Mouse (Mus musculus) MEL (cell line): ENCODE results near the gene Rasl11b. TPM values are rescaled to one million over a fixed set of nuclear protein-coding genes. Genes with fewer than 3 reads are reported as not detected.

ENCODE experiments used
- DNase-seq: peaks from one replicate; pipeline ENCODE4 v3.0.0; 2011; ENCODE audit warnings: low read depth, low spot score
- H3K27ac ChIP-seq: 2 replicates; pipeline ENCODE4 v1.5.1; 2012; ENCODE audit warnings: low read depth, mild to moderate bottlenecking, control low read depth, low read length, moderate library complexity; ENCODE audit not compliant: control insufficient read depth
- H3K27me3 ChIP-seq, 2 experiments: fragments of 150-350 bp in 1 of 2; sonication (generic) in 1 of 2; 2 replicates each; pipeline ENCODE4 v1.6.1; 2012; ENCODE audit warnings: low read length in 2 of 2, mild to moderate bottlenecking in 2 of 2, improper control_type of control experiment in 1 of 2, moderate library complexity in 1 of 2; ENCODE audit not compliant: insufficient read depth in 2 of 2, control insufficient read depth in 1 of 2
- H3K36me3 ChIP-seq, 2 experiments: 2 replicates each; pipeline ENCODE4 v1.6.1; 2012 to 2014; ENCODE audit warnings: low read length in 2 of 2, improper control_type of control experiment in 1 of 2, inconsistent platforms in 1 of 2, mild to moderate bottlenecking in 1 of 2; ENCODE audit not compliant: insufficient read depth in 2 of 2, control insufficient read depth in 1 of 2
- H3K4me1 ChIP-seq, 2 experiments: fragments of 150-350 bp in 1 of 2; sonication (generic) in 1 of 2; 2 replicates each; pipeline ENCODE4 v1.6.1; 2012; ENCODE audit warnings: low read length in 2 of 2, improper control_type of control experiment in 1 of 2, mild to moderate bottlenecking in 1 of 2; ENCODE audit not compliant: insufficient read depth in 2 of 2, control insufficient read depth in 1 of 2
- H3K4me3 ChIP-seq, 2 experiments: fragments of 150-350 bp in 1 of 2; sonication (generic) in 1 of 2; 2 replicates each; pipeline ENCODE4 v1.5.1; 2012; ENCODE audit warnings: low read depth in 2 of 2, low read length in 2 of 2, mild to moderate bottlenecking in 2 of 2, moderate library complexity in 2 of 2, control low read depth in 1 of 2, improper control_type of control experiment in 1 of 2; ENCODE audit not compliant: control insufficient read depth in 1 of 2, insufficient read depth in 1 of 2
- H3K79me2 ChIP-seq: 2 replicates; pipeline ENCODE4 v1.6.1; 2012; ENCODE audit warnings: mild to moderate bottlenecking, low read length, moderate library complexity; ENCODE audit not compliant: control insufficient read depth, poor library complexity, insufficient read depth
- H3K9ac ChIP-seq: 2 replicates; pipeline ENCODE4 v1.6.1; 2012; ENCODE audit warnings: low read depth, mild to moderate bottlenecking, control low read depth, low read length, moderate library complexity; ENCODE audit not compliant: control insufficient read depth, poor library complexity, severe bottlenecking
- H3K9me3 ChIP-seq: fragments of 150-350 bp; sonication (generic); replicated peaks from 2 replicates; pipeline ENCODE4 v1.6.1; 2012; ENCODE audit warnings: mild to moderate bottlenecking, low read length, improper control_type of control experiment, moderate library complexity; ENCODE audit not compliant: insufficient read depth
- CHD2 ChIP-seq: IDR thresholded peaks from 2 replicates; pipeline ENCODE4 v1.6.1; 2011; ENCODE audit warnings: low read length, improper control_type of control experiment
- EP300 ChIP-seq, 2 experiments: IDR thresholded peaks; 2 replicates each; pipeline ENCODE4 v1.6.1; 2011; ENCODE audit warnings: improper control_type of control experiment in 2 of 2, low read length in 2 of 2, low read depth in 1 of 2, mild to moderate bottlenecking in 1 of 2
- ETS1 ChIP-seq: IDR thresholded peaks from 2 replicates; pipeline ENCODE4 v1.6.1; 2012; ENCODE audit warnings: low read depth, mild to moderate bottlenecking, inconsistent platforms, low read length, improper control_type of control experiment, moderate library complexity
- GABPA ChIP-seq: IDR thresholded peaks from 2 replicates; pipeline ENCODE4 v1.6.1; 2012; ENCODE audit warnings: low read depth, mild to moderate bottlenecking, inconsistent platforms, low read length, improper control_type of control experiment, moderate library complexity
- KAT2A ChIP-seq: conservative IDR thresholded peaks from 2 replicates; pipeline ENCODE4 v1.6.1; 2012; ENCODE audit warnings: low read depth, low read length, improper control_type of control experiment, inconsistent platforms
- MAFK ChIP-seq: IDR thresholded peaks from 2 replicates; pipeline ENCODE4 v1.6.1; 2011; ENCODE audit warnings: low read depth, mild to moderate bottlenecking, low read length, improper control_type of control experiment, borderline replicate concordance
- MAX ChIP-seq: IDR thresholded peaks from 2 replicates; pipeline ENCODE4 v1.6.1; 2011; ENCODE audit warnings: low read length, improper control_type of control experiment
- MAZ ChIP-seq: IDR thresholded peaks from 2 replicates; pipeline ENCODE4 v1.6.1; 2012; ENCODE audit warnings: low read depth, mild to moderate bottlenecking, inconsistent platforms, low read length, improper control_type of control experiment
- MEF2A ChIP-seq: IDR thresholded peaks from 2 replicates; pipeline ENCODE4 v1.6.1; 2014; ENCODE audit warnings: low read depth, mild to moderate bottlenecking, inconsistent platforms, low read length, improper control_type of control experiment; ENCODE audit not compliant: poor library complexity, insufficient replicate concordance, severe bottlenecking; ENCODE audit errors: extremely low read depth
- MXI1 ChIP-seq: IDR thresholded peaks from 2 replicates; pipeline ENCODE4 v1.6.1; 2011; ENCODE audit warnings: mild to moderate bottlenecking, low read depth, low read length, improper control_type of control experiment
- MYB ChIP-seq: IDR thresholded peaks from 2 replicates; pipeline ENCODE4 v1.6.1; 2011; ENCODE audit warnings: mild to moderate bottlenecking, low read depth, low read length, improper control_type of control experiment
- NELFE ChIP-seq: IDR thresholded peaks from 2 replicates; pipeline ENCODE4 v1.6.1; 2011; ENCODE audit warnings: low read depth, low read length, improper control_type of control experiment
- NRF1 ChIP-seq: IDR thresholded peaks from 2 replicates; pipeline ENCODE4 v1.6.1; 2014; ENCODE audit warnings: low read depth, mild to moderate bottlenecking, inconsistent platforms, low read length, improper control_type of control experiment, moderate library complexity; ENCODE audit not compliant: poor library complexity, insufficient read depth, severe bottlenecking
- POLR2AphosphoS2 ChIP-seq: IDR thresholded peaks from 2 replicates; pipeline ENCODE4 v1.6.1; 2011; ENCODE audit warnings: low read length, improper control_type of control experiment
- RAD21 ChIP-seq: IDR thresholded peaks from 2 replicates; pipeline ENCODE4 v1.6.1; 2011; ENCODE audit warnings: mild to moderate bottlenecking, low read depth, low read length, improper control_type of control experiment
- SMC3 ChIP-seq: IDR thresholded peaks from 2 replicates; pipeline ENCODE4 v1.6.1; 2011; ENCODE audit warnings: low read depth, low read length, improper control_type of control experiment
- TAL1 ChIP-seq: IDR thresholded peaks from 2 replicates; pipeline ENCODE4 v1.6.1; 2012; ENCODE audit warnings: mild to moderate bottlenecking, inconsistent platforms, low read length, moderate library complexity, mixed read lengths
- TBP ChIP-seq: IDR thresholded peaks from 2 replicates; pipeline ENCODE4 v1.8.0; 2011; ENCODE audit warnings: low read depth, low read length, improper control_type of control experiment
- USF1 ChIP-seq: IDR thresholded peaks from 2 replicates; pipeline ENCODE4 v1.6.1; 2014; ENCODE audit warnings: low read depth, mild to moderate bottlenecking, inconsistent platforms, low read length, improper control_type of control experiment, moderate library complexity
- USF2 ChIP-seq, 2 experiments: IDR thresholded peaks; 2 replicates each; pipeline ENCODE4 v1.6.1; 2011 to 2012; ENCODE audit warnings: improper control_type of control experiment in 2 of 2, low read length in 2 of 2, borderline replicate concordance in 1 of 2, inconsistent platforms in 1 of 2, low read depth in 1 of 2, mild to moderate bottlenecking in 1 of 2; ENCODE audit not compliant: insufficient read depth in 1 of 2
- ZC3H11A ChIP-seq: IDR thresholded peaks from 2 replicates; pipeline ENCODE4 v1.6.1; 2012; ENCODE audit warnings: low read depth, mild to moderate bottlenecking, inconsistent platforms, low read length, improper control_type of control experiment
- ZKSCAN1 ChIP-seq: IDR thresholded peaks from 2 replicates; pipeline ENCODE4 v1.6.1; 2012; ENCODE audit warnings: low read depth, mild to moderate bottlenecking, inconsistent platforms, low read length, improper control_type of control experiment, moderate library complexity
- ZMIZ1 ChIP-seq: IDR thresholded peaks from 2 replicates; pipeline ENCODE4 v1.6.1; 2012; ENCODE audit warnings: low read depth, mild to moderate bottlenecking, inconsistent platforms, low read length, improper control_type of control experiment, moderate library complexity
- polyA plus RNA-seq, 2 experiments: library from polyadenylated mRNA; stranded (reverse) in 1 of 2; unstranded in 1 of 2; fragments of >175 nt in 1 of 2; fragments of >200 nt in 1 of 2; gene quantifications; 2 replicates each; pipeline versions ENCODE4 v1.2.1 to v1.2.4; 2012; ENCODE audit warnings: low replicate concordance in 2 of 2, low read depth in 1 of 2; ENCODE audit not compliant: insufficient read length in 2 of 2, insufficient read depth in 1 of 2, missing spikeins in 1 of 2
- total RNA-seq: library from RNA; depleted of rRNA; stranded (reverse); fragments of 300-350 nt; gene quantifications from 2 replicates; pipeline ENCODE4 v1.2.3, GENCODE M21; 2012

Gene Rasl11b
- total and polyA plus RNA-seq, 3 experiments = 0.15 to 0.54 TPM; not detected in 1

DNA sequence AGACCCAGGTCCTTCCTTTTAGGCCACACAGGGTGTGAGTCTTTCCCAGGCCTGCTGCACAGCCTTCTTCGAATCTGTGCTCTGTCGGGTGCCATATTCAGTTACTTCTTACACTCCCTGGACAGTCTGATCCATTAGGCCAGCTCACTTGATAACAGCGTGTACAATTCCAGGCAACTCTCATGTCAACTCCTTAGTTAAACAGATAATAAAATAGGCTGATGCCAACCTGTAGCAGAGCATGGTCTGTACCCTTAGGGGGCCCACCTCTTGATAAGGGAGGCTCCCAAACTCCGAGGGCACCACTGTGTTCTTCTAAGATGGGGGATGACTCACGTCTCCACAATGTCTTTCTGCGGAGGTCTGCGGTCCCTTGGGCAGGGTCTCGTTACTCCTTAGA is 45.2 kb downstream of the Rasl11b start:
- DNase-seq = no peak
- no peaks in the 10 kb centered on the region for H3K27me3 ChIP-seq
- H3K9ac ChIP-seq = no peak overlapping the region
- H3K36me3 ChIP-seq = no peaks in the 10 kb centered on the region
- H3K9me3 ChIP-seq = no peaks in the 10 kb centered on the region
- no peaks in the 10 kb centered on the region for H3K4me1 ChIP-seq
- H3K79me2 ChIP-seq = no peaks in the 10 kb centered on the region
- no peak overlapping the region for H3K27ac ChIP-seq
- no peak overlapping the region for H3K4me3 ChIP-seq
- TF ChIP-seq ZC3H11A (no peak), TBP (no peak), ZKSCAN1 (no peak)

- no peak for DNase-seq
- TF ChIP-seq MEF2A (no peak), ETS1 (no peak), EP300 (IDR thresholded peaks at IDR 0.05; ENCODE audit: low read depth in 1 of 2, low read length in 2 of 2) (no peak), NELFE (no peak), MYB (no peak), CHD2 (no peak), USF2 (IDR thresholded peaks at IDR 0.05; ENCODE audit: borderline replicate concordance in 1 of 2, insufficient read depth in 1 of 2, low read depth in 1 of 2, low read length in 2 of 2) (no peak), ZMIZ1 (no peak), USF1 (no peak), RAD21 (no peak), TAL1 (no peak), MAZ (no peak), GABPA (no peak), MXI1 (no peak), POLR2AphosphoS2 (no peak), KAT2A (no peak), SMC3 (no peak), MAFK (no peak), NRF1 (no peak), MAX (no peak)
- H3K9ac ChIP-seq = no peak overlapping the region
- no peak overlapping the region for H3K4me3 ChIP-seq
- no peaks in the 10 kb centered on the region for H3K9me3 ChIP-seq
- no peaks in the 10 kb centered on the region for H3K27me3 ChIP-seq
- H3K79me2 ChIP-seq = no peaks in the 10 kb centered on the region
- H3K36me3 ChIP-seq = no peaks in the 10 kb centered on the region
- no peaks in the 10 kb centered on the region for H3K4me1 ChIP-seq
- no peak overlapping the region for H3K27ac ChIP-seq
Measured at GRCm38 (mm10) chr5:74240926-74241680, 46.0 kb downstream of the Rasl11b start.
